Mouse (Mus musculus): ENCODE measurements at regions not wholly inside any gene's neighbourhood (a gene's known extent, or its start where the extent isn't known, plus 50 kb on each side); places are given as distances from the start of the nearest gene placed in this dataset.
A peak's percentile ranks its signal among the peaks of the same experiment; 100 is the strongest.

DNA sequence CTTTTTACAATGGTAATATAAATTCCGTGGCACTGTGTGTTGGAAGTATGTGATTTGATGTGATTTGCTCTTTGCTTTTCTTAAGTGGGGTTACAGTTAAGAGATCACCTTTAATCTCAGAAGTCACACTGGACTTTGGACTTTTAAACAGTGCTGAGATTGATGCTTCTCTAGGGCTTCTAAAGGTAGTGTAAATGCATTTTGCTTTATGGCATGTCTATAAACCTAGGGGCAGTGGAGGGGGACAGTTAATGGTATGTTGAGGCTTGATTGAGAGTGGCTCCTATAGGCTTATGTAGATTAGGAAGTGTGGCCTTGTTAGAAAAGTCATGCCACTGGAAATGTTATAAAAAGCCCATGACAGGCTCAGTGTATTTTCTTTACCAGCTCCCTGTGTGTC lies 735.3 kb downstream of the Nap1l3 start:
- ATAC-seq: peak; percentile 73

DNA sequence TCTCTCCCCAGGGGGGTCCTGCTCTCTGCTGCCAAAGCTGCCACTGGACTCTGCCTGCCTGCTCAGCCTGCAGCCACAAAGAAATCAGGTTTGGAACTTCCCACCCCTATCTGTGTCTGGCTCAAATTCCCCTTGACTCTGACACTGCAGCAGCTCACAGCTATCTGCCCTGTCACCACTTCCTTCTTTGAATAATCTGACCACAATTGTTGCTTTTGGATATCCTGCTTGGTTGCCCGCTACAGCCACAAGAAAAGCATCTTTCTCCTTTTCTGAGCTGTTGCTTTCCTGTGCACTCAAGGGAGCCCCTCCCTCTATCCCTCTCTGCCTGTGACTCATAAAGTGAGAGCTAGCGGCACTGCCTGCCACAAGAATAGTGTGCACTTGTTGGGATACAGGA lies 742.6 kb downstream of the Nap1l3 start:
- Histone ChIP-seq H3K4me3 (ENCODE audit: low read depth, low read length) (no peak overlapping the region), H3K36me3 (ENCODE audit: control insufficient read depth, insufficient read depth) (no peaks in the 10 kb centered on the region), H3K27me3 (replicated peaks; ENCODE audit: control insufficient read depth, insufficient read depth, low read length) (no peaks in the 10 kb centered on the region), H3K9me3 (ENCODE audit: control insufficient read depth) (no peaks in the 10 kb centered on the region), H3K4me2 (replicated peaks; ENCODE audit: low read depth) (no peak overlapping the region), H3K4me1 (replicated peaks; ENCODE audit: control insufficient read depth, insufficient read depth, low read length) (no peaks in the 10 kb centered on the region), H3K27ac (ENCODE audit: low read depth, low read length) (no peak overlapping the region), H3K9ac (ENCODE audit: low read depth, low read length) (no peak overlapping the region)
- WGBS: 62% methylated on average over 2 of the region's 2 CpGs
- ATAC-seq: no peak
- no peak for TF ChIP-seq CTCF (IDR thresholded peaks at IDR 0.05; ENCODE audit: low read depth)

More for the DNA sequence above, 735.3 kb downstream of the Nap1l3 start:
- WGBS: 27% methylated on average over 1 of the region's 1 CpGs
- Histone ChIP-seq H3K27me3 (replicated peaks; ENCODE audit: control insufficient read depth, insufficient read depth, low read length) (no peaks in the 10 kb centered on the region), H3K4me2 (replicated peaks; ENCODE audit: low read depth) (no peak overlapping the region), H3K9me3 (ENCODE audit: control insufficient read depth) (no peaks in the 10 kb centered on the region), H3K27ac (ENCODE audit: low read depth, low read length) (no peak overlapping the region), H3K4me3 (ENCODE audit: low read depth, low read length) (no peak overlapping the region), H3K9ac (ENCODE audit: low read depth, low read length) (no peak overlapping the region), H3K36me3 (ENCODE audit: control insufficient read depth, insufficient read depth) (no peaks in the 10 kb centered on the region), H3K4me1 (replicated peaks; ENCODE audit: control insufficient read depth, insufficient read depth, low read length) (no peaks in the 10 kb centered on the region)
- no peak for TF ChIP-seq CTCF (IDR thresholded peaks at IDR 0.05; ENCODE audit: low read depth)

DNA sequence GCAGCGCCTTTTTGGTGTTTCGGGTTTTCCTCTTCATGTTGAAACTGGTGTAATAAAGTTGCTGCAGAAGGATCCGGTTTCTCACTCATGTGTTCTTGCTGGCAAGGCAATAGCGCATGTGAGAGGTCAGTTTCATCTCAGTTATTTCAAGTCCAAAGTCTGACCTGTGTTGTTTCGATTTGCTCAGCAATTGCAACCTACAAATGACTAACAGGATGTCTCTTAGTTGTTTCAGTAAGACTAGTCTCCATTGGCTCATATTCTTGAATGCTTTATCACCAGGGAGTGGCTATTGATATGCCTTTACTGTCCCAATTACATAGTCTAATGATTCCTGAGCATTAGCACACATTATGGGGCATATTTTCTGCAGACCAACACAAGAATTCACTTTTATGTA lies 751.7 kb downstream of the Nap1l3 start:
- Histone ChIP-seq H3K36me3 (ENCODE audit: control insufficient read depth, insufficient read depth) (no peaks in the 10 kb centered on the region), H3K9ac (ENCODE audit: low read depth, low read length) (no peak overlapping the region), H3K9me3 (ENCODE audit: control insufficient read depth) (no peaks in the 10 kb centered on the region), H3K27ac (ENCODE audit: low read depth, low read length) (no peak overlapping the region), H3K4me3 (ENCODE audit: low read depth, low read length) (no peak overlapping the region), H3K4me2 (replicated peaks; ENCODE audit: low read depth) (no peak overlapping the region), H3K4me1 (replicated peaks; ENCODE audit: control insufficient read depth, insufficient read depth, low read length) (no peaks in the 10 kb centered on the region), H3K27me3 (replicated peaks; ENCODE audit: control insufficient read depth, insufficient read depth, low read length) (no peaks in the 10 kb centered on the region)
- 69% methylated on average over 5 of the region's 5 CpGs for WGBS
- no peak for TF ChIP-seq CTCF (IDR thresholded peaks at IDR 0.05; ENCODE audit: low read depth)
- peak; percentile 91 for ATAC-seq

DNA sequence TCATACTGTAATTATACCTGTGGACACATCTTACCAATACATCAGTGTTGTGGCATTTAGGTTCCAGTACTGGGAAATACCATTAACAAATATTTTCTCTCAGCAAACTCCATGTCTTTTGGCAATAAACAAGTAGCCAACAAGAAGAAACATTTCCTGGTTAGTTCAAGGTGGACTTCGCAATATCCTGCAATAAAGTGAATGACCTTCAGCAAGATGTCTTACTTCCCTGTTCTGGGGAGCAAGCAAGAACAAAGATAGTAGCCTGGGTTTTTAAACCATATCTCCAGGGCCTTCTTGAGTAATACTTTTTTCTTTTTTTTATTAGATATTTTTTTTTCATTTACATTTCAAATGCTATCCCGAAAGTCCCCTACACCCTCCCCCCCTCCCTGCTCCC lies 760.0 kb downstream of the Nap1l3 start:
- Histone ChIP-seq H3K9me3 (ENCODE audit: control insufficient read depth) (no peaks in the 10 kb centered on the region), H3K27ac (ENCODE audit: low read depth, low read length) (no peak overlapping the region), H3K36me3 (ENCODE audit: control insufficient read depth, insufficient read depth) (no peaks in the 10 kb centered on the region), H3K4me2 (replicated peaks; ENCODE audit: low read depth) (no peak overlapping the region), H3K9ac (ENCODE audit: low read depth, low read length) (no peak overlapping the region), H3K4me1 (replicated peaks; ENCODE audit: control insufficient read depth, insufficient read depth, low read length) (no peaks in the 10 kb centered on the region), H3K27me3 (replicated peaks; ENCODE audit: control insufficient read depth, insufficient read depth, low read length) (no peaks in the 10 kb centered on the region), H3K4me3 (ENCODE audit: low read depth, low read length) (no peak overlapping the region)
- WGBS: 65% methylated on average over 2 of the region's 2 CpGs
- no peak for TF ChIP-seq CTCF (IDR thresholded peaks at IDR 0.05; ENCODE audit: low read depth)
- no peak for ATAC-seq

DNA sequence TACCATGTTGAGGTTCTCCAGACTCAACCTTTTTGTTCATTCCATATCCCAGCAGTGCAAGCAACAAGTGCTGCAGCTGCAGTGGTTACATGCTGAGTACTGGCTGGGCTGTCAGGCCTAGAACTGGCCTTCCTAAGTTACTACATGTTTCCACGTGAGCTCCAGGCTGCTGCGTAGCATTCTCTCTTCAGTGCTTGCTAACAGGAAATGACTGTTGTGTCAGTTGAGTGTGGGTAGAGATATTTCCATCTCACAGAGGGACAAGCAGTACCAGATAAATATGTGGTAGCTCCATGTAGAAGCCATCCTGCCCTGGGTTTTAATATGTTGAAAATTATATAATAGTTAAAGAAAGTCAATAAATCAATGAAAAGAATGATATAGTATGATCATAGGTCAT lies 785.1 kb downstream of the Nap1l3 start:
- WGBS: 83% methylated on average over 2 of the region's 2 CpGs

DNA sequence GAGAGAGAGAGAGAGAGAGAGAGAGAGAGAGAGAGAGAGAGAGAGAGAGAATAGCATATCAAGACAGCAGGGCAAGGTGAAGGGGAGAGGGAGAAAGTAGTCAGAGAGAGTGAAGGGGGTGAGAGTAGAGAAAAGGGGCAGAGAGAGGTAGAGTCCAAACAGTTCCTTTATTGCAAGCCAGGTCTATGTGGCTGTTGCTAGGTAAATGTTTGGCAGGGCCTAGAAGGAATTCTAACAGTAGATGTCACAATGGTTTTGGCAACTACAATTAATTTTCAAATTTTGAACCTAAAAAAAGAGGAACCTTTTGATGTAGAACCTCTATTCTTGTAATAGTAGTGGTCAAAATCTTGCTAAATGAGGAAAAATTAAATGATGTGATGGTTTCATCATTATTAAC lies 804.3 kb downstream of the Nap1l3 start:
- Histone ChIP-seq H3K27me3 (replicated peaks; ENCODE audit: control insufficient read depth, insufficient read depth, low read length) (no peaks in the 10 kb centered on the region), H3K36me3 (ENCODE audit: control insufficient read depth, insufficient read depth) (no peaks in the 10 kb centered on the region), H3K4me3 (ENCODE audit: low read depth, low read length) (no peak overlapping the region), H3K9me3 (ENCODE audit: control insufficient read depth) (no peaks in the 10 kb centered on the region), H3K27ac (ENCODE audit: low read depth, low read length) (no peak overlapping the region), H3K9ac (ENCODE audit: low read depth, low read length) (no peak overlapping the region), H3K4me2 (replicated peaks; ENCODE audit: low read depth) (no peak overlapping the region), H3K4me1 (replicated peaks; ENCODE audit: control insufficient read depth, insufficient read depth, low read length) (no peaks in the 10 kb centered on the region)
- no peak for TF ChIP-seq CTCF (IDR thresholded peaks at IDR 0.05; ENCODE audit: low read depth)
- no peak for ATAC-seq

More for the DNA sequence above, 785.1 kb downstream of the Nap1l3 start:
- Histone ChIP-seq H3K4me2 (replicated peaks; ENCODE audit: low read depth) (no peak overlapping the region), H3K9me3 (ENCODE audit: control insufficient read depth) (no peaks in the 10 kb centered on the region), H3K27ac (ENCODE audit: low read depth, low read length) (no peak overlapping the region), H3K36me3 (ENCODE audit: control insufficient read depth, insufficient read depth) (no peaks in the 10 kb centered on the region), H3K4me1 (replicated peaks; ENCODE audit: control insufficient read depth, insufficient read depth, low read length) (no peaks in the 10 kb centered on the region), H3K9ac (ENCODE audit: low read depth, low read length) (no peak overlapping the region), H3K27me3 (replicated peaks; ENCODE audit: control insufficient read depth, insufficient read depth, low read length) (no peaks in the 10 kb centered on the region), H3K4me3 (ENCODE audit: low read depth, low read length) (no peak overlapping the region)
- no peak for TF ChIP-seq CTCF (IDR thresholded peaks at IDR 0.05; ENCODE audit: low read depth)
- ATAC-seq: no peak
